Mouse (Mus musculus) kidney, adult 18-20 months (tissue): ENCODE measurements at regions not wholly inside any gene's neighbourhood (a gene's known extent, or its start where the extent isn't known, plus 50 kb on each side); places are given as distances from the start of the nearest gene placed in this dataset.
A peak's percentile ranks its signal among the peaks of the same experiment; 100 is the strongest.

Experiments used
- DNase-seq: peaks from one replicate; pipeline ENCODE4 v3.0.0; 2021

DNA sequence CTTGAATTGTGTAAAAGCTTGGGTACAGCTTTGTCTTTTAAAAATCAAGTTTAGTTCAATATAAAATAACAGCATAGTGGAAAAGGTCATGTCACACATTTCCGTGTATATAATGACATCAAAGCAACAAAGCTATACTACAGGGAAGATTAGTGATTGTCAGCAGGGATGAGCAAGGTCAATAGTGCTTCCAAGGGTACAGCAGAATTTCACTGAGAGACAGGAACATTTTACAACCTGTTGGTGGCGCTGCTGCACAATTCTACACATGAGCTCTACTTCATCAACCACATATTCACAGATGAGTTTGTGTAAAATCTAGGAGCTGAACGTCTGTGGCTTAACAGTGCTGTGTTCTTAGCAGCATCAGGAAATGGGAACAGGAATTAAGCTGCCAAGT, 74.3 kb upstream of the A2m start:
- DNase-seq: peak; percentile 32

DNA sequence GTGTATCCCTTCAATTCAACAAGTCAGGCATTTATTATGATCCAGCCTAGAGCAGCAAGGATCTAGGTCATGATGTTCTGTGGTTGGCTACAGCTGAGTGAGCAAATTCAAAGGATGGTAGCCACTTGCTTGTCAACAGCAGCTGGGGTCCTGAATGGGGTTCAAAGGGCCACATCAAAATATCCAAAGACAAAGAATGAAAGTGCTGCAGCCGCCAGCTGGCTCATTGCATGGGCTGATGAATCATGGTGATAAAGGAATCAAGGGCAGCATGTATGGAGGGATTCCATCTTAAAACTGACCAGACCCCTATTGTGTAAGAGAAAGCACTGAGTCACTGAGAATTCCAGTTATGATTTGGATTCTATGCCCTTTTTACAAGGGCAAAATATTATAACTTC, 74.8 kb upstream of the A2m start:
- DNase-seq: no peak

DNA sequence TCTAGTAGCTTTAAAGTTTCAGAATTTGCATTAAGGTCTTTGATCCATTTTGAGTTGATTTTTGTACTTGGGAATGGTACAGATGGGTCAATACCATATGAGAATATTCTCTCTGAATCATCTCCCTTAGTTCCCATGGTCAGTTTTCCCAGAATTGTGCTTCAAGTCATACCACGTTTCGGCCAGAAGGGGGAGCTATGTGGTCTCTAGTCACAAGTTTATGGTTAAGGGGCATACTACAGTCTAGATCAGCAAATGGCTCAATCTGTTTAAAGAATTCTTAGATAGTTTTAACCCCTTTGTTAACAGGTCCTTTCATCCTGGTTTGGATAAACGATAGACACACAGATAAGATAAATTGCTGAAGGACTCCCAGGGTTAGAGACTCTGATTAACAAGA, 78.7 kb upstream of the A2m start:
- peak; percentile 8 for DNase-seq

DNA sequence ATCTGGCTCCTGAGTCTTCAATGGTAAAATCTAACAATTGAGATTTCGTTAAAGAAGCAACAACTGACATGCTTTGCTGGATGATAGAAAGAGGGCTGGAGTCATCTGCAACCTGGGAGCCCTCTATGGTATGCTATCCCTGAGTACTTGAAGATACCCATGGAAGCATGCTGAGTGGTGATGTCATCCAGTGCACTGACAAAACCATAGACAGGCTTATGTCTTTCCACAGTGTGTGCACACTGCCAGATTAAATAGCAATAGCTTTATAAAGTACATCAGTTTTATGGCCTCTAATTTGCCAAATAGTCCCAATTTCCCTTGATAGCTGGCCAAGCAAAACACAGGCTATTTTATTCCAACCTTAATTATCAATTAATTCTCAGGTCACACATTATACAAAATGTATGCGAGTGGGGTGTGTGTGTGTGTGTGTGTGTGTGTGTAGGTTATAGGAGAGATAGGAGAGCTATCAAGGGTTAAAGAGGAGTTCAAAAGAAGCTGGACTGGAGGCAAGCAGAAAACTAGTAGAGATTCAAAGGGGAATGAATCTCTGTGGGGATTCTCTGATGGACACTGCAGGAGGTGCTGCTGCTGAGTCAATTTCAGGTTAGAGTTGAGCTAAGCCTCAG, 80.1 kb upstream of the Iqsec3 start:
- DNase-seq: no peak

DNA sequence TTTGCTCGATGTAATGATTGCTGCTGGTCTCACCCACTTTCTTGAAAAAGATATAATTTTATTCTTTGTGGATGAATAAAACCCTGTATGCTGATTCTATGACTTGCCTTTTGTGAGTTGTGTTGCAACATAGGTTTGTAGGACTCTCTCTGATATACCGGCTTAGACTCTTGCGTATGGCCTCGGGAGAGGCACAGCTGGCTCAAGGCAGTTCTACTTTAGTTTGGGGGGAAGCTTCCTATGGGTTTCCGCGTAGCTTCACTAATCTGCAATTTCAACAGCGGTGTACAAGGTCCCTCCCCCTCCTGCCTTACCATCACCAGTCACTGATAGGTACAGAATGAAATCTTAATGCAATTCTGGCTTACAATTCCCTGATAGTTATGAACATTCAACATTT, 60.0 kb upstream of the Iqsec3 start:
- no peak for DNase-seq

DNA sequence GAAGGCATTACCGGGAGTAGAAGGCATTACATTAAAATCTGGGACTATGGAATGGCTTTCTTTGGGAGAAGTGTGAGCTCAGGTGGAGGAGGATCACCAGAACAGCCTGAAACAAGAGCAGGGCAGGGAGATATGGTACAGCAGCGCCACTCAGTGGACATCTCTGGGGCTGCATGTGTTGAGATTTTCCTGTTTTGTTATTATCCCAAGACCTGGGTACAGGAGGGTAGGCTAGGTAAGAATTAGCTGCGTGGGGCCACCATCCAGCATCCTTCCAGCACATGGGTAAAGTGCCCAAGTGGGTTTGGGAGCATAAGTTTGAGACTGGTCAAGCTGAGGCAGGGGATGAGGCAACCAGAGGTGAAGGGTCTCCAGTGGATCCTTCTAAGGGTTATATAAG, 59.4 kb upstream of the Iqsec3 start:
- DNase-seq: peak; percentile 72

DNA sequence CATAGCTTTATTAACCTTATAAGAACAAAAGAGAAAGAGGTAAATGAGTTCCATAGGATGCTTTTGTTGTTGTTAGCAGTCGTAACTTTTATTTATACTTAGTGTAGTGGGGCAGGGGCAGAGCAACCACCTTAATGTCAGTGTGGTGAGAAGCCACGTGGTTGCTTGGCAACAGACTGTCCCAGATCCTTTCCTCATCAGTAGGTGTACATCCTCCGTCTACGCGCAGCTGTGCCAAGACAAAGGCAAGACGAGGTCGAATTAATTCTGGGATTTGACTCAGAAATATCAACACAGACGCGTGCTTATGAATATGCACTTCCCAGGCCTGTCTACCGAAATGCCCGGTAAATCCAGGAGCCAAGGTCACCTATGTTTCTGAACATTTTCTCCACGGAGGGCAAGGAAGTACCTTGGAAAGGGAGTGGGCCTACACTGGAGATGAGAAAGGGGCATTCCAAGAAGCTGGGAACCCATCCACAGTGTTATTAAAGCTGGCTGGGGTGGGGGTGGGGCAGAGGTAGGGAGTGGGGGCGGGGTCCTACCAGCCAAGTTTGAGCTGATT, 58.4 kb upstream of the Iqsec3 start:
- DNase-seq: no peak

DNA sequence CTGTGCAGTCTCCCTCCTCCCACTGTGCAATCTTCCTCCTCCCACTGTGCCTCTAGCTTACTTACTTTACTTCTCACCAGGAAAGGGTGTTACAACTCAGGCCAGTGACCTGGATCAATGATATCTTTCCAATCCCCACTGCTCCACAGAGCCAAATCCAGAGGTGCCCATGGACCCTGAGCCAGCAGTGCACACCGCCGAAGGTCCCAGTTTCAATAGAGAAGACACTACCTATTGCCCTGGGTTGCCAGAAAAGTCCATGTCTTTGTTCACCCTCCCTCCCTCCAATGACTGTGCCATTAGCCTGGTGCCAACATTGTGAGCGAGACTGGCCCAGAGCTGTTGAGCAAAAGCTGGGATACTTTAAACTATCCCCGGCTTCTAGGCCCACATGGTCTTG, 53.8 kb upstream of the Iqsec3 start:
- no peak for DNase-seq

DNA sequence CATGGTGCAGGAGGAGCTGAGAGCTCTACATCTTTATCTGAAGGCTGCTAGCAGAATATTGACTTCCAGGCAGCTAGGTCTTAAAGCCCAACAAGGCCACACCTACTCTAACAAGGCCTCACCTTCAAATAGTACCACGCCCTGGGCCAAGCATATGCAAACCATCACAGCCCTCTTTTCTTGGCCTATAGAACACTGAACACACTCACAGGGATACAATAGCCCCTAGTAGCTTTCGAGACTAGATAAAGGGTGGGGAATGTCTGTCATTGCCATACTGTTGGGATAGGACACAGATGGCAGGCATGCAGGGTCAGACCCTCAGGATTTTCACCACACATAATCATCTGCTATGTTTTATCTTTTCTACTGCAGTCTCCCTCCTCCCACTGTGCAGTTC, 52.6 kb upstream of the Iqsec3 start:
- DNase-seq: no peak

DNA sequence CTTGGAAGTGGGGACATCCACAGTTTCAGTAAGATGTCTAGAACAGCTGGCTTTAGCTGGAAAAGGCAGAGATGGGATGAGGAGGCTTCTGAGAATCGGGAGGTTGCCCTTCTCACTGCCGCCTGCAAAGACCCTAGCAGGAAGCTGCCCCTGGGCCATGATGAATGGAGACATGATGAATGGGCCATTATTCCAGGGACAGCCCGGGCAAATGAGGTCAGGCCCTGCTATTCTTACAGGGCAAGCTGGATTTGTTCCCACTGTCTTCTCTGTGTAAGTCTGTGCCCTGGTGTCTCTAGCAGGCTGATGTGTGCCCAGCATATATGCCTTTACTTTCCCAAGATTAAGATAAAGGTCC, 51.1 kb upstream of the Iqsec3 start:
- DNase-seq: no peak

DNA sequence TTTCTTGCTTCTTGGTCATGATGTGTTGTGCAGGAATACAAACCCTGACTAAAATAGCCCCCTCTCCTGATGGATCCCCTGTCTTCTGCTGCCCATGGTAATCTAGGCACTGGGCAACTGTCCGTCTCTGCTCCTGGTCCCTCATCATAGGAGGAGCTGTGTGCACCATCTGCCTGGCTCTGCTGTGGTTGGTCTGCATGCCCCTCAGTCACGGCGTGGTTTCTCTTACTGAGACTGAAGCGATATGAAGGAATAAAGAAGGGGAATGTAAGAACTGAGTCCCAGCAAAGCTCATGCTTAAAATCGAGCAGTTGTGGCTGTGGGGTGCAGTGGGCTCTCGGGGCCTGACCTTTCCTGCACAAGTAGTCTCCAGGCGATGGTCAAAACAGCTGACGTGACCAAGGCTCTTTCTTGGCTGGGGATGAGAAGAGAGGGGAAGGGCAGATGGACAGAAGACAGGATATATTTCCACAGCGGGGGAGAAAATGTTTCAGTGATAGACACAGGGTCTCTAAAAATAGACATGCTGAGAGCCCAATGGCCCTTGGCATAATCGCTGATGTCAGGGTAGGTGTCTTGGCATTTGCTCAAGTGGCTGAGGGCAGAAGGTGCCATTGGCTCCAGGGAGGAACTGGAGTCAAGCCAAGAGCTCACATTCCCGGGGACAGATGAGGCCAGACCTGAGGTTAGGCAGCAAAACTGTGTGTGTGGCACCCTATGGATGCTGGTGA, 50.6 kb upstream of the Iqsec3 start:
- DNase-seq: peak; percentile 5
